Mouse (Mus musculus) lung, embryonic 15.5 days (tissue): ENCODE results near the gene Camk1. TPM values are rescaled to one million over a fixed set of nuclear protein-coding genes. Genes with fewer than 3 reads are reported as not detected.
"Not testable (repeated sequence)": the region's sequence is repeated elsewhere in the genome, so short reads cannot be mapped to it uniquely, and the experiment has no call there.

Source experiments
- ATAC-seq: fragments of 200-750 bp; cut with Nextera tagmentation; 2 replicates; pipeline ENCODE4 v1.8.0; 2017; ENCODE audit warnings: moderate number of reproducible peaks, borderline replicate concordance; ENCODE audit not compliant: low FRiP score, low TSS enrichment; ENCODE audit errors: extremely low read depth
- H3K27ac ChIP-seq: fragments of 300-500 bp; sonication (generic); 2 replicates; pipeline ENCODE4 v1.5.1; 2015; ENCODE audit warnings: moderate library complexity, mild to moderate bottlenecking, inconsistent platforms
- H3K27me3 ChIP-seq: fragments of 300-500 bp; sonication (generic); 2 replicates; pipeline ENCODE4 v1.6.1; 2015; ENCODE audit warnings: inconsistent platforms
- H3K36me3 ChIP-seq: fragments of 300-500 bp; sonication (generic); 2 replicates; pipeline ENCODE4 v1.6.1; 2015; ENCODE audit warnings: inconsistent platforms
- H3K4me1 ChIP-seq: fragments of 300-500 bp; sonication (generic); 2 replicates; pipeline ENCODE4 v1.6.1; 2015; ENCODE audit warnings: inconsistent platforms
- H3K4me2 ChIP-seq: fragments of 300-500 bp; sonication (generic); 2 replicates; pipeline ENCODE4 v1.6.1; 2015; ENCODE audit warnings: inconsistent platforms, mild to moderate bottlenecking, moderate library complexity
- H3K4me3 ChIP-seq: fragments of 300-500 bp; sonication (generic); 2 replicates; pipeline ENCODE4 v1.5.1; 2015; ENCODE audit warnings: mild to moderate bottlenecking, inconsistent platforms
- H3K9ac ChIP-seq: fragments of 300-500 bp; sonication (generic); 2 replicates; pipeline ENCODE4 v1.6.1; 2015; ENCODE audit warnings: inconsistent platforms
- H3K9me3 ChIP-seq: fragments of 300-500 bp; sonication (generic); 2 replicates; pipeline ENCODE4 v1.6.1; 2016; ENCODE audit warnings: inconsistent platforms
- WGBS: fragments of 180-500 bp; shearing (Covaris S2); methylation state at CpG from one replicate; pipeline ENCODE4 v1.1.7; 2015; 5-methylcytosine and 5-hydroxymethylcytosine counted together
- polyA plus RNA-seq: library from polyadenylated mRNA; unstranded; fragments of >200 nt; fragmentation: Nextera tagmentation; extraction: Ambion mirVana; gene quantifications from 2 replicates; pipeline ENCODE4 v1.2.1, GENCODE M21; 2015

Camk1 gene
- polyA plus RNA-seq, 1 experiment from 2014 or later = 115 TPM

DNA sequence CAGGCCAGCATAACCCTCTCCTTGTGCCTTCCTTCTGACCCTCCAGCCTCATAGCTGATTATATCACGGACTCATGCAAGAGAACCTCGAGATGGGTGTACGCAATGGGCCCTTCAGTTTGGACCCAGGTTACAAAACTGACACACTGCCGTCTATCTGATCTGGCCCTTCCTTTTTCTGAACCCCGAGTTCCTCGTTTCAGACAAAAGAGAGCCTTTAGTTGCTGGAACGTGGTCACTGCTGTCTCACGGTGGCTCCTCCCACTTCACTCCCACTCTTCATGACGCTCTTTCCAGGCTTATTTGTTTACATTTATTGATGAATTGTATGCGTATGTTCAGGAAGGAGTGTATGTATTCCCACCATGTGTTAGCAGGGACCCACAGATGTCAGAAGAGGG, 7.9 kb upstream of the Camk1 start:
- no peak overlapping the region for H3K9ac ChIP-seq
- no peaks in the 10 kb centered on the region for H3K9me3 ChIP-seq
- 46% methylated on average over 10 of the region's 10 CpGs for WGBS
- H3K4me1 ChIP-seq = 0 out of 2 replicates have a peak, but pooled peaks cover 5% of the 10 kb centered on the region
- no peaks in the 10 kb centered on the region for H3K27me3 ChIP-seq
- no peak overlapping the region for H3K27ac ChIP-seq
- H3K4me2 ChIP-seq = no peak overlapping the region
- no peaks in the 10 kb centered on the region for H3K36me3 ChIP-seq
- no peak overlapping the region for H3K4me3 ChIP-seq
- ATAC-seq = no peak; the same call in 1 of the 2 replicates

DNA sequence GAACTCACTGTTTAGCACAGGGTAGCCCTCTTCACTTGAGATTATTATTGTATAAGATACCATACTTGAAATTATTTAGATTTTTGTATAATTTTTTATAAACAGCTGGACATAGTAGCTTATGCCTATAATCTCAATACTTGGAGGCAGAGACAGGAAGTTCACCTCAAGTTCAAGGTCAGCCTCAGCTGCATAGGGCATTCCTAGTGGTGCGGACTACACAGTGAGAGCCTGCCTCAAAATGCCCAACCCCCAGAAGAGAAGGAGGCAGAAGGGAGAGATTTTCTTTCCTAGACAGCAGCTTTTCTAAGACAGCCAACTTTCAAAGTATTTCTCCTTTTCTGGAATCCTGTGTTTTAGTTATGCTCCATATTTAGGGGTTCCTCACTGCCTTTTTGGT, 7.4 kb upstream of the Camk1 start:
- no peak for ATAC-seq
- WGBS = 65% methylated on average over 1 of the region's 1 CpGs
- H3K36me3 ChIP-seq = no peaks in the 10 kb centered on the region

DNA sequence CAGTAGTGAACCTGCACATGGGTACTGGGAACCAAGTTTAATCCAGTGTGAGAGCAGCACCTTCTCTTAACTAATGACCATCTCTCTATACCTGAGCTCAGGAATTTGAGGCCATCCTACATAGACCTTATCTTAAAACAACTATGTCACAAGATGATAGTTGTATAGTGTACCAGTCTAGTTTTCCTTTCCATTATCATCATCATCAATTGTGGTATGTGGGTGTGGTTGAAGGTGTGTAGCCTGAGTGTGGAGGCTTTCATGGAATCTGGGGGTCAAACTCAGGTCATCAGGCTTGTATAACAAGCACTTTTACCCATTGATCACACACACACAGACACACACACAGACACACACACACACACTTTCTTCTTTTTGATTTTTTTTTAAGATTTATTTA, 6.8 kb upstream of the Camk1 start:
- Histone ChIP-seq H3K27ac (no peak overlapping the region), H3K27me3 (no peaks in the 10 kb centered on the region), H3K4me2 (no peak overlapping the region), H3K9me3 (no peaks in the 10 kb centered on the region), H3K36me3 (no peaks in the 10 kb centered on the region), H3K9ac (no peak overlapping the region), H3K4me3 (no peak overlapping the region), H3K4me1 (0 out of 2 replicates have a peak, but pooled peaks cover 5% of the 10 kb centered on the region)
- ATAC-seq = no peak

More for the DNA sequence above, 7.4 kb upstream of the Camk1 start:
- no peak overlapping the region for H3K9ac ChIP-seq
- no peak overlapping the region for H3K4me3 ChIP-seq
- 0 out of 2 replicates have a peak, but pooled peaks cover 5% of the 10 kb centered on the region for H3K4me1 ChIP-seq
- H3K27ac ChIP-seq = no peak overlapping the region
- H3K4me2 ChIP-seq = no peak overlapping the region
- no peaks in the 10 kb centered on the region for H3K9me3 ChIP-seq
- no peaks in the 10 kb centered on the region for H3K27me3 ChIP-seq

DNA sequence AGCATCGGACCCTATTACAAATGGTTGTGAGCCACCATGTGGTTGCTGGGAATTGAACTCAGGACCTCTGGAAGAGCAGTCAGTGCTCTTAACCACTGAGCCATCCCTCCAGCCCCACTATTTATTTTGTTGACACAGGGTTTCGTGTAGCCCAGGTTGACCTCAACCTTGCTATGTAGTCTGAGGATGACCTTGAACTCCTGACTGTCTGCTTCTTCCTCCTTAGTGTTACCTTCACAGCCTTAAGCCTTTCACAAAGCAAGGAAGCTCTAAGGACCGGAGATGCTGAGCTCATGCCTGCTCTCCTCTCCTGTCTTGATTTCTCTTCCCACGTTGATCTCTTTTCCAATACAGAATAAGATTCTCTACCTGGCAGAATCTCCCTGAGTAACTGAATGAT, 3.1 kb upstream of the Camk1 start:
- no peak for ATAC-seq
- no peaks in the 10 kb centered on the region for H3K27me3 ChIP-seq
- peaks cover 28% of the 10 kb centered on the region for H3K4me1 ChIP-seq
- 54% methylated on average over 4 of the region's 4 CpGs for WGBS
- H3K36me3 ChIP-seq = no peaks in the 10 kb centered on the region
- no peak overlapping the region for H3K4me2 ChIP-seq
- H3K9ac ChIP-seq = no peak overlapping the region
- no peak overlapping the region for H3K27ac ChIP-seq
- no peaks in the 10 kb centered on the region for H3K9me3 ChIP-seq
- no peak overlapping the region for H3K4me3 ChIP-seq

DNA sequence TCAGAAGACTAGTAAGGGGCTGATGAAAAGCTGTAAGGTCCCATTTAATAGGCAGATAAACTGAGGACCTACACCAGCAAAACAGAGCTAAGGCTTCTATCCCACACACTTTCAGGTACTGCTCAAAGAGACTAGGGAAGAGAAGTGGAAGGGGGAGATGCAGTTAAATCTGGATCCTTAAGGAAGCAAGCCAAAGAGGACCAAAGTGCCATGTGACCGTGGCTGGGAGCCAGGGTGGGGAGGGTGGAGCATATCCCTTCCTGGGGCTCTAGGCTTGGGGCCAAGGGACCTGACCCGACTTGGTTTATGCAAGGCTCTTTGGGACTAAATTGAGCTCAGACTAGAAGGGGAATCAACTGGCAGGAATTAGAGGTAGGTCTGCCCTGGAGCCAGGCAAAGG, 537 bp upstream of the Camk1 start:
- Histone ChIP-seq H3K9ac (no peak overlapping the region; the same call in 1 of the 2 replicates), H3K27me3 (no peaks in the 10 kb centered on the region), H3K27ac (peak overlapping the region; percentile 62), H3K4me2 (peak overlapping the region; percentile 77), H3K4me3 (peak overlapping the region; percentile 67; the same call in 1 of the 2 replicates), H3K4me1 (peaks cover 28% of the 10 kb centered on the region), H3K9me3 (no peaks in the 10 kb centered on the region), H3K36me3 (peaks cover 8% of the 10 kb centered on the region; the same call in 1 of the 2 replicates)
- 14% methylated on average over 2 of the region's 2 CpGs for WGBS
- peak; percentile 51; the same call in 1 of the 2 replicates for ATAC-seq

DNA sequence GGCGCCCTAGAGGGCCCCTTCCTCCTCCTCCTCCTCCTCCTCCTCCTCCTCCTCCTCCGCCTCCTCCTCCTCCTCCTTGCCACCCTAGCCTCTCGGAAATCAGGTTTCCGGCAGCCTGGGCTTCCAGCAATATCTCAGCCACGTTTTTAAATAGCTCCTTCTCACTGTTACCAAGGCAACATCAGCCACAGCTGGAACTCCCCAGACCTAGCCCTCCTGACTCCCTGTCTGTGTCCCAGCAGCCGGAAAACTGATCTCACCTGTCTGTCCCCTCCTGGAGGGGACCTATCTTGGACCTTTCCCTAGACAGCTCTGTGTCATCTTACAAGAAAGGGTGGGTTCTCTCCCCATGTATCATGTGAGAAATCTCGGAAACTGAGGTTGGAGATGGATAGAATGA, 1.5 kb downstream of the Camk1 start:
- no peaks in the 10 kb centered on the region for H3K9me3 ChIP-seq
- peak overlapping the region; percentile 77 for H3K4me2 ChIP-seq
- peaks cover 29% of the 10 kb centered on the region for H3K4me1 ChIP-seq
- no peak for ATAC-seq
- H3K27ac ChIP-seq = peak overlapping the region; percentile 39; the same call in 1 of the 2 replicates
- H3K36me3 ChIP-seq = peaks cover 25% of the 10 kb centered on the region
- WGBS = 20% methylated on average over 3 of the region's 7 CpGs
- H3K4me3 ChIP-seq = peak overlapping the region; percentile 67
- H3K9ac ChIP-seq = peak overlapping the region; percentile 82; the same call in 1 of the 2 replicates
- no peaks in the 10 kb centered on the region for H3K27me3 ChIP-seq

DNA sequence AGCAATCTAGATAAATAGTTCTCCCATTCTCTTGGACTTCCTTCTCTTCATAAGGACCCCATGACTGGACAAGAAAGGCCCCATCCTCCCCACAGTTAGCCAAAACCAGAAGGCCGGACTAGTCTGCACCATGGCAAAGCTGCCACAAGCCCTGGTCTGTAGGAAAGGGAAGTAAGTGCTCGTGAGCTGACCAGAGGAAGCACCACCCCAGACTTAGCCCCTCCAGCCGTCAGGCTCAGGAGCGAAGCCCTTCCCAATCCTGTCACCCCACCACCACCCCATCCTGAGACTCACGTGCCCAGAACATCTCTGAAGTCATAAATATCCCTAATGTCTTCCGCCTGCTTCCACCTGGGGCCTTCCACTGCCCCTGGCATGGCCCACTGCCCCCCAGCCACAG, 2.2 kb downstream of the Camk1 start:
- Histone ChIP-seq H3K27ac (no peak overlapping the region), H3K9ac (no peak overlapping the region), H3K4me1 (peaks cover 34% of the 10 kb centered on the region), H3K27me3 (no peaks in the 10 kb centered on the region), H3K4me3 (no peak overlapping the region), H3K4me2 (0 out of 2 replicates have a peak overlapping the region, but pooled peaks have one; percentile 77), H3K9me3 (no peaks in the 10 kb centered on the region), H3K36me3 (peaks cover 25% of the 10 kb centered on the region)
- WGBS = 71% methylated on average over 6 of the region's 6 CpGs
- no peak for ATAC-seq

DNA sequence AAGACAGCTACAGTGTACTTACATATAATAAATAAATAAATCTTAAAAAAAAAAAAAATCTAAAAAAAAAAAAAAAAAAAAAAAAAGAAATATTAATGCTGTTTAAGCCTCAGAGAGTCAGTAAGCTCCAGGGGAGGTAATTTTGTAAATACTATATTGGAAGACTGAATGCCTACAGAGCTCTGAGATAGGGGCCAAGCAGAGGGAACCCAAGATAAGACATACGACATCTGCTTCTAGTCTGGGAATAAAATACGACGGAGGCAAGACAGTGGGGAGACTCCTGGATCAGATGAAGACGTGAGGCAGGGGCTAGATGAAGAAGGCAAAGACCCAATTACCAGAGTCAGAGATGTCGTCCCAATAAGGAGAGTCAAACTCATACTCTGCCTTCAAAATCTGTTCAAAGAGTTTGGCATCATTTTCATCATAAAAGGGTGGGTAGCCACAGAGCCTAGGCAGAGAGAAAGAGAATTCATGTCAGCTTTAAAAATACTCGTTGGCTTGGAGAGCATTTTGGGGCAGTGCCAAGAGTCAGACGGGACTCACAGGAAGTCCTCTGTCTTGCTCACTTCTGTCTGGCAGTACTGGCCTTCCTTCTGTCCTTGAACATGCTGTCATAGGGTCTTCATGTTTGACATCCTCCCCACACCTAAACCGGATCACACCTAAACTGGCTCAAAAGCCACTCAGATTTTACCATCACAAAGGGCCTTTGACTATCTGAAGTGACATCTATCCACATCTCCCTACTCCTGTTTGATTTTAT, 6.7 kb downstream of the Camk1 start:
- ATAC-seq = no peak
- H3K4me1 ChIP-seq = peaks cover 22% of the 10 kb centered on the region
- no peaks in the 10 kb centered on the region for H3K9me3 ChIP-seq
- no peak overlapping the region for H3K27ac ChIP-seq
- H3K36me3 ChIP-seq = peaks cover 52% of the 10 kb centered on the region
- H3K27me3 ChIP-seq = no peaks in the 10 kb centered on the region
- H3K9ac ChIP-seq = no peak overlapping the region
- no peak overlapping the region for H3K4me2 ChIP-seq
- no peak overlapping the region for H3K4me3 ChIP-seq
- WGBS = 46% methylated on average over 8 of the region's 8 CpGs

DNA sequence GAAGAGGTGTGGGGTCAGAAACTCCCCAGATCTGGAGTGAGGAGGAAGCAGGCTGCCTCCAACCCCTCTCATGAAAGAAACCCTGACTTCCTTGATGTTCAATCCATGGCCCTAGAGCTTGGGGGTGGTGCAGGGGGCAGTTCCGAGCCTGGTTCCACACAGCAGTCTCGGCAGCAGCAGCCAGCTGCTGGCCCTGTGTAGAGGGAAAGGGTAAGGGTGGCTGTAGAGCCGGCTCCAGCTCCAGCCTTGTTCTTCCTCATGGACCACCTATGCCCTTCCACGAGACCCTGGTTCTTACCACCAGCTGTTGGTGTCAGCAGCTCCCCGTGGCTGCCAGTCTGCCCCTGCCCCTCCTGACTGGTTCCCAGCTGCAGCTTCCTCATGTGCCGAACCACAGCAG, 9.6 kb downstream of the Camk1 start:
- H3K4me1 ChIP-seq = peaks cover 16% of the 10 kb centered on the region
- ATAC-seq = no peak

DNA sequence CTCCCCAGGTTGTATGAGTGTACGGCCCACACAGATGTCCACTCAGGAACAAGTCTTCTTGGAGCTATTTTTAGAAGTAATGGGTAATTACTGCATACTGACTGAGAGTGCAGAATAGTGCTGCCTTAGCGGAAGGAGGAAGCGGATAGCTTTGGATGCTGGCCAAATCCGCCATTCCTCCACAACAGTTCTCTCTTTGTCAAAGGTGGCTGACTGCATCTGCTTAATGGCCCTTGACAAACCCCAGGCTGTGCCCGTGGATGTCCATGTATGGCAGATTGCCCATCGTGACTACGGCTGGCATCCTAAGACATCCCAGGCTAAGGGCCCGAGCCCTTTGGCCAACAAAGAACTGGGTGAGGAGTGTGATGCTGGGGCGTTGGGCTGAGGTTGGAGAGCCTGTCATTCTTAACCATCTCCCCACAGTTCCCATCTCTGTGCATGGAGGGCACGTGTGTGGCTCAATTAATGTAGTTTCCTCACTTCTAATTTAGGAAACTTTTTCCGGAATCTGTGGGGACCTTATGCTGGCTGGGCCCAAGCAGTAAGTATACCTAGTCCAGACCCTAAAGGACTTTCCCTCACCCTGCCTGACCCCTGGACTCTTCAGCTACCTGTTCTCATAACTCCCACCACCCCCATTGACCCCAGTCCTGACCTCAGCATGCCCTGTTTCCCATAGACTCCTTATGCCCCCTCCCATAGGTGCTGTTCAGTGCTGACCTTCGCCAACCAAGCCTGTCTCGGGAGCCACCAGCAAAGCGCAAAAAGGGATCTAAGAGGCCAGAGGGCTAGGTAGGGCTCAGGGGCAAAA, 10.4 kb downstream of the Camk1 start:
- peaks cover 44% of the 10 kb centered on the region for H3K36me3 ChIP-seq
- H3K9me3 ChIP-seq = no peaks in the 10 kb centered on the region
- no peak overlapping the region for H3K4me2 ChIP-seq
- no peak overlapping the region for H3K9ac ChIP-seq
- 41% methylated on average over 14 of the region's 14 CpGs for WGBS
- peak overlapping the region; percentile 64 for H3K27ac ChIP-seq
- no peaks in the 10 kb centered on the region for H3K27me3 ChIP-seq
- H3K4me1 ChIP-seq = peaks cover 16% of the 10 kb centered on the region
- no peak overlapping the region for H3K4me3 ChIP-seq
- ATAC-seq = peak; percentile 74

More for the DNA sequence above, 9.6 kb downstream of the Camk1 start:
- Histone ChIP-seq H3K27me3 (no peaks in the 10 kb centered on the region), H3K9ac (no peak overlapping the region), H3K4me3 (no peak overlapping the region), H3K9me3 (no peaks in the 10 kb centered on the region), H3K27ac (no peak overlapping the region), H3K36me3 (peaks cover 51% of the 10 kb centered on the region), H3K4me2 (no peak overlapping the region)
- WGBS = 73% methylated on average over 6 of the region's 6 CpGs

DNA sequence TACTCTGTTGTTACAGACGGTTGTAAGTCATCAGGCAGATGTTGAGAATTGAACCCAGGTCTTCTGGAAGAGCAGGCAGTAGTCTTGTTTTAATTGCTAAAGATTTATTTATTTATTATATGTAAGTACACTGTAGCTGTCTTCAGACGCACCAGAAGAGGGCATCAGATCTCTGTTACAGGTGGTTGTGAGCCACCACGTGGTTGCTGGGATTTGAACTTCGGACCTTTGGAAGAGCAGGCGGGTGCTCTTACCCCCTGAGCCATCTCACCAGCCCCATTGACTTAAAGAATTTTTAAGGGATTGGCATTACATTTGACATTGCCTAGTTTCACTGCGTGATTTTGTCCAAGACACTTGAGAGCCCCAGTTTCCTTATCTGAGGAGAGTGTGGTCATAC, 11.1 kb downstream of the Camk1 start:
- Histone ChIP-seq H3K36me3 (peaks cover 38% of the 10 kb centered on the region), H3K27ac (peak overlapping the region; percentile 64), H3K4me1 (peaks cover 16% of the 10 kb centered on the region)
- not testable (repeated sequence) for H3K4me2 ChIP-seq, H3K9me3 ChIP-seq, H3K4me3 ChIP-seq, ATAC-seq, H3K27me3 ChIP-seq, H3K9ac ChIP-seq
- WGBS = 59% methylated on average over 6 of the region's 6 CpGs

DNA sequence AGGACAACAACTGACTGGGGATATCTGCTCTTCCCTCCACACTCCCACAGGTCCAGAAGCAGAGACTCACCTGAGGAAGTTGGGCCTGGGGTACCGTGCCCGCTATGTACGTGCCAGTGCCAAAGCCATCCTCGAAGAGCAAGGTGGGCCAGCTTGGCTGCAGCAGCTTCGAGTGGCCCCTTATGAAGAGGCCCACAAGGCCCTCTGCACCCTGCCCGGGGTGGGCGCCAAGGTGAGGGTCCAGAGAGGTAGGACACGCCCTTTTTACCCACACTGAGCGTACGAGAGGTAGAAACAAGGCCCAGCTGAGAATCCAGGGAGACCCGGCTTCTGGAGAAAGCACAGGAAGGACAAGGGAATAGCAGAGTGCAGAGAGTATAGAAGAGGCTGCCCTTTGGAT, 12.1 kb downstream of the Camk1 start:
- no peak for ATAC-seq
- Histone ChIP-seq H3K4me3 (no peak overlapping the region), H3K36me3 (peaks cover 37% of the 10 kb centered on the region), H3K4me1 (peaks cover 9% of the 10 kb centered on the region), H3K4me2 (no peak overlapping the region), H3K27ac (no peak overlapping the region), H3K27me3 (no peaks in the 10 kb centered on the region), H3K9ac (no peak overlapping the region), H3K9me3 (no peaks in the 10 kb centered on the region)
- 85% methylated on average over 11 of the region's 11 CpGs for WGBS
